Mouse (Mus musculus): ENCODE results near the gene Pah.

The Pah gene

DNA sequence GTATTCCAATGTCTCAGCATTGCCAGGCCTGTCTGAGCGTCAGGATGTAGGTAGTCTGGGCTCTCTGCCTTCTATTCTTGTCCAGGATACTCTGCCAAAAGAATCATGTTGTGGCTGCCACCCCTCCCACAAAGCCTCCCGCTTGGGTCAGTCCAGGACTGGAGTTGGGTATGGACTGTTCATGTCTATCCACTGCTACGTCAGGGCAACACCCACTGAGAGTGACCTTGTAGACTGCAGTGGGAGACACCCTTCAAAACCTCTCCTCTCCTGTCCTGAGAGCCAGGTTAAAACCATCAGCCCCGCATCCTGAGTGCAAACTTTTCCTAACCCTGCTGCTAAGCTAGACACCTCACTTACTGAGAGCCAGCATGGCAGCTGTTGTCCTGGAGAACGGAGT lies at the start of gene Pah:
Gene Pah, plus strand, starts transcription at position 150 of the 400 bp plus-strand sequence.
- no peak for DNase-seq

DNA sequence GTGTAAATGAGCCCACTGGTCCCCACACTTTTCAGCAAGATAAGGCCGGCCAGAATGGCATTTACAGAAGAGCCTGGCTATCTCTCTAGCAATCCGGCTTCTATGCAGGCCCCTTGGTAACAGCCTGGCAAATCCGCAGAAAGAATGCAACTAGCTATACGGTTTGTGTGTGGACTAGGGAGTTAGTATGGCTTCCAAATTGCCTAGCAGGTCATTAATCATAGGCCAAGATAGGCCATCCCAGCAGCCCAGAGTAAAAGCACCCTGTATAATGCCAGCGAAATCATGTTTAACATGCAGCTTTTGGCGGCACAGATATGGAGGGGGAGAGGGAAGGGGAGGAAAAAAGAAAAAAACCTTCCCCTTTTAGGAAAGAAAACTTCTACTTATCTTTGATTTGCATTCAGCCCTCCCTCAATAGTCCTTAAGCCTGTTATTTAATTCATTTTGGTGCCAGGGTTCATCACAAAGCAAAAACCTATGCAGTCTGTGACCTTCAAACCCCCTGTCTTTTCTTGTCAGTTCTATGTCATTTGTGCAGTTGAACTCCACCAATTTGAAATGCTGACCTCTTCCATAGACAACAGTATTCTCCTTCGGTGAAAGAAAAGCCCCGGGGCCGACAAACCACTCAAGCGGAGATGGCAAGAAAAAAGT lies 48.0 kb upstream of the Pah start:
- DNase-seq, result no peak

DNA sequence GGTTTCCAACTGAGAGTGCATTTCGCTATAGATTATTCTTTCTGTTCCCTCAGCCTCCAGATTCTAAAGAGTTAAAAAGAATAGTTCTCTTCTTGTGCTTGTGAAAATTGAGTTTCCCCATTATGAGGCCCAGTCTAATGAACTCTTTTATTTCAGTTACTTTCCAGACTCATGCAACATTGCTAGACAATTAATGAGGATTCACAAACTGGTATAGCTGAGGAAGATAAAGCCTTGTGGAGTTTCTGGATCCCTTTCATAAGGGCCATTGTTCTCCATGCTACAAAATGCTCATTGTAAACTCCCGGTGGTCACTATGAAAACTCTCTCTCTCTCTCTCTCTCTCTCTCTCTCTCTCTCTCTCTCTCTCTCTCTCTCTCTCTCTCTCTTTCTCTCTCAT lies 46.6 kb upstream of the Pah start:
- no peak for DNase-seq

DNA sequence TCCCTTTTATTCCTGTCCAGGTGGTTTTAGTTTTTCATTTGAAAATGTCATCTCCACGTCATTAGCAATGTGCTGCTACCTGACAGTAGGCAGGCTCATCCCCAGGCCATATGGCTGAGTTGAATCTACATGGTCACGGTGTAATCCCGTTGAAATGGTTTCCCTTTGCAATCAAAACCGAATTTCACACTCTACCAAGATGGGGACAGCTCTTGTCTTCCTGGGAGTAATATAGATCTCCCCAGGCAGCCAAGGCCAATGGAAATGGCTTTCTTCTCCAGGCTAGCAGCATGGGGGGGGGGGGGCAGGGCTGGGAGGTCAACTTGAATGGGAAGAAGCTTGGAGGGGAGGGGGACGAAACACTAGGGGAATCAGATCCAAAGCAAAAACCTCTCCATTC lies 43.7 kb upstream of the Pah start:
- no peak for DNase-seq

DNA sequence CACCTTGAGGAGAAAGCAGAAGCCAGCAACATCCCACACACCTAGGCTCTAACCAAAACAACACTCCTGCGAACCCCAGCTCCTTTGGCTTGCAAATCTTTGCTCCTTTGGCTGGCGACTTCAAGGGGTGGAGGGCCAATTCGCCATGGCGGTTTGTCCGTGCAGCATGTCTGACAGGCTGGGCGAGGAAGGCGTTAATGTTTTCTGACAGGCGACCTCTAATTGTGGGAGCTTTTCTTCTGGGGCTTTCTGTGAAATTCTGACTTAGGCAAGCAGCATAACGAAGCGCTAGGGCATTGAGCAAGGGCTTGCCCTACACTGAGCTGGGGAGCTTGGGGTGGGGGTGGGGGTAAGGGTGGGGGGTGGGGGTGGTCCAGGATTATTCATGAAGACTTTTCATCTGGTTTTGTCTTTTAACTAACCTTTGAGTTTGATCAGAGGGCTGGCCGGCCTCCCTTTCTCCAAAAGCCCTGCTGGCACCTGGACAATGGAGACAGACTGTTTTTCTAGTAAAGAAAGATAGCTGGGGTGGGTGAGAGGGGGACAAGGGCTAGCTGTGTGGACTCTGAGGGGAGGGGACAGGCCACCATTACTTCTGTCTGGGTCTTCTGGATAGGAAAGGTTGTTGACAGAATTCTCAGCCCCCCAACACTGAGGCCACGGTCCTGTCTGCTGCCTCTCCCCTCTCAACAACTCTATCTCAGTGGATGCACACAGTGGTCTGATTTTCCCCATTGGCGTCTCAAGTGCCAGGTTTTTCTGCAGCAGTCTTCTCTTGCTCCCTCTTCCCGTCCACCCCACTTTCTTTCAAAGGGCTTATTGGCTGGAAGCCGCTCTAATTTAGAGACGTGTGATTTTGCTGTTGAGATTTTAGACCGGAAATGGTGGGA lies 36.5 kb upstream of the Pah start:
- peak; percentile 31 for DNase-seq

DNA sequence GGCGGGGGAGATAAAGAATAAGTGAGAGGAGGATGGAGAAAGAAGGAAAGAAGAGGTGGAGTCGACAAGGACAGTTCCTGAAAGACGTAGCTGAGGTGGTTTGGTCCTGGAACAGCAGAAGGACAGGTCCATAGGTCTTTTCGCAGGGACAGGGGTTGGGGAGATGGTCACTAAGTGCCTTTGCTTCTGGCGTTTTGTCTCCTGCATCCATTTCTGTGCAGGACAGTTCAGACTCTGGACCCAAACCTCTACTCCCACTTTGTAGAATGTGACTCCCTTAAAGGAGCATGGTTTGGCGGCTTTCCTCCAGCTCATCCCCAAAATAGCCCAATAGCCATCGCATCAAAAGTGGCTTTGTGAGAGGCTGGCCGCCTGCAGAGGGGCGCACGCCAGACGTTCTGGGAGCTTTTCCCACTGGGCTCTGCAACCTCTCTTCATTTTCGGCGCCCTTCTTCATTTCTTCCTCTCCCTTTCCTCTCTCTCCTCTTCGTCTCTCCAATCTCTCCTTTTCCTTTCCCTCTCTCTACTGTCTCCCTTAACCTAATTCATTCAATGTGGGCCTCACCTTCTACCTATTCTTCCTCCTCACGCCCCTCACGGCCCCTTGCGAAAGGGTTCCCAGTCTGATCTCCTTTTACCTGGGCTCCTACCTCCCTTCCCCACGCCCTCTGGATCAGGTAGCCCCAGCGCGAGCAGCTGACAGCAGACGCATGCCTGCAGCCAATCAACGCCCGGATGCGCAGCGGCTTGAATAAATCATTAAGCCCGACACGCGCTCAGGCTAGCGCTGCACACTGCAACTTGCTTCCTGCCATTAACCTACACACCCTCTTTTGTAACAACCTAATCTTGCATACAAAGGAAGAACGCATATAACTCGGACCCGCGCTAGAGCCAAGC lies 35.6 kb upstream of the Pah start:
- peak; percentile 68 to 71 for DNase-seq

DNA sequence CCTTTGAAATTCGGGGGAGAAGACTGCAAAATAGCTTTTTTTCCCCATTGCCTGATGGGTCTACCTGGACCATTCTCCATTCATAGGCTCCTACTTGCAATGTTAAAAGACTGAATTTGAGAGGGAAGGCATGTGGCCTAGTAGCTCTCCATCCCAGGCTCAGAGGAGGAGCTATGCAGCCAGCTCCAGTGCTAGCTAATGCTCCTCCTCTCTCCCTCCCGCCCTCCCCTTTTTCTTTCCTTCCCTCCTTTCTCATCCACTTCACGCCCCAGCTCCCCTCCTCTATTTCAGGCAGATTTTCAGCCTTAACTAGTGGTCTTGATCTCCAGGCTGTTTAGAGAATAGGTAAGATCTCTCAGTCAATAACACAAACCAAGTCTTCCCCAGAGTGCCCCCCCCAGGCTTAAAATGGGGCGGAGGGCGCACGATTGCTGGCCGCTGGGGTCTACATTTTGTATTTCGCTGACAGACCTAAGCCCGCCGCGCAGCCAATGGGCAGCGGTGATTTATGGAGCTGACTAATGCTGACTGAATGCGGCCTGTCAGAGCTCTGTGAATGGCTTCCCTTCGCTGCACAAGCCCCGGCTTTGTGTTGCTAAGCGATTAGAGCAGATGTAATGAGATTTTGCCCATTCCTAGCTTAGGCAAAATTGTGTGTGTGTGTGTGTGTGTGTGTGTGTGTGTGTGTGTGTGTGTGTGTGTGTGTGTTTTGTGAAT lies 33.0 kb upstream of the Pah start:
- peak; percentile 59 to 60 for DNase-seq

DNA sequence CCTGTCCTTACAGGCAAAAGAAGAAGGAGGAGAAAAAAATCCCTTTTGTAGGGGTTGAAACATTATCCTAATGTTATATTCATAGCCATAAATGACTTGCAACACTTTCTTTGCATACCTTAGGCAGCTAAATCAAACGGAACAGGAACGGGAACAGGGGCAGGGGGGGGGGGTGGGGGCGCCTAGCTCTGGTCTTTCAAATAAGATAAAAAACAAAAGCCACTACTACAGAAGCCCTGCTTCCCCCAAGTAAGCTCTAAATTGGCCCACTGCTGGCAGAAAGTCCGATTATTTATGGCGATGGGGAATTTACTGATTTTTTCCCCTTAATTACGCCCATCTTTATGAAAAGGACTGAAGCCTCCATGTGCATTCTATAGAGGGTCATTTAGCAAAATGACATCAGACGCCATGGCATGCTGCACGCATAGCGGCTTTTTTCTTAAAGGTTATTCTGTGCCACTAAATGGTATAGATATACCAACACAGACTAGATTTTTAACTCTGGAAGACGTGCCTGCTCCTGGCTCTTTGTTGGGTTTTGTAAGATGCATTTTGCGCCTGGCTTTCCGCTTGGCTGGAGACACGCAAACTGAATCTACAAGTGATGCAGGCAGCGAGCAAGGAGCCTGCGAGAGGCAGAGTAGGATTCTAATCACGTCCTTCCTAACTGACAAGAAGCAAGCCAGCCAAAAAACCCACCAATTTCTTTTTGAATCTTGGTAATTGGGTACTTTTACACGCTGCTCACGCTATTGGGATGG lies 32.2 kb upstream of the Pah start:
- DNase-seq, result peak; percentile 41 to 50

DNA sequence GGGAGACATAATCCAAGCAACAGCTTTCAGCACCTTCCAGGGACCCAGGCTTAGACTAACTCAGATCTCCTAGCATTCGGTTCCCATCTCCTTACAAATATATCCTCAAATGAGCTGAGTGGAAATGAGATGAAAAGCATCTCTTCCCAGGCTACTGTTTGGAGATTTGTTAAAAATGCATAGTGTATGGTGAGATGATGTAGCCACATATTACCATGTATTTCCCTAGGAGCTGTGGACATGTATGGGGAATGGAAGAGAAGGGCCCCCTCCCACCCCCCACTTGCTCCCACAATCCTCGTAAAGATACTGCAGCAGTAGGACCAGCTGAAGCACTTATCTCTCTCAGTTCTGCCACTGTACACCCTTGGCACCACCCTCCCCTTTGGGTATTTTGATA lies 31.3 kb upstream of the Pah start:
- DNase-seq, result no peak

DNA sequence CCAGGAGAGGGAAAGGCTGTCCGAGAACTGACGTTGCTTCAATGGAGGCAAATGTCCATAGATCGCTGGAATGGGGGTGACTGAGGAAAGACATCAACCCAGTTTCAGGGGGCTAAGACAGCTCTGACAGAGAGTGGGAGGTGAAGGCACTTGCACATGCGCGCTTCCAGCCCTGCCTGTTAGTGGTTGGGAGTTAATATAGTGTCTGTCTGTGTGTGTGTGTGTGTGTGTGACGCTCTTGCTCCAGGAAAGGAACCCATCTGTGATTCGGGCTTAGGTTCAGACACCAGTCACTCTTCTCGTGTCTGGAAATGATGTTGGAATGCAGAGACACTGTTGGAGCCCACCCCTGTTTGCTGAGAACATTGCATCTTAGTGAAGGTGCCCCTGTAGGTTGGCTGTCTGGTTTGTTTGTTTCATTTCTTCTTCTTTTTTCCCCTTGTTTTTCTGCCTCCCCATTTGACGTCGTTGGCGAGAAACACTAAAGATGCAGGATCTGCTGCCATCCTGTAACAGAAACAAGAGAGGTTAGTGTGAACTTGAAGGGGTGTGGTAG lies 30.0 kb upstream of the Pah start:
- peak in 1 of 2 experiments; percentile 21 for DNase-seq

DNA sequence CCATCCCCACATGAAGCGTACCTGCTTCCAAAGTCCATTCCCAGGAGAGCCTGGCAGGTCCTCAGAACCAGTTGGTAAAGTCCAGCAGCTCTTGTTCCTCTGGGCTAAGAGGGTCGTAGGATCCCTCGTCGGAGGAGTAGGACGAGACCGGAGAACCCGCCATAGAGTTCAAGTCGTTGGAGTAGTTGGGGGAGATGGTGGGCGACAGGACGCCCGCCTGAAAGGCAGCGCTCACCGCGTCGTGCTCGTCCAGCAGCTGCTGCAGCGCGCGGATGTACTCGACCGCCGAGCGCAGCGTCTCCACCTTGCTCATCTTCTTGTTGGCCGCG lies 29.3 kb upstream of the Pah start:
- DNase-seq, result peak in 1 of 2 experiments; percentile 12

DNA sequence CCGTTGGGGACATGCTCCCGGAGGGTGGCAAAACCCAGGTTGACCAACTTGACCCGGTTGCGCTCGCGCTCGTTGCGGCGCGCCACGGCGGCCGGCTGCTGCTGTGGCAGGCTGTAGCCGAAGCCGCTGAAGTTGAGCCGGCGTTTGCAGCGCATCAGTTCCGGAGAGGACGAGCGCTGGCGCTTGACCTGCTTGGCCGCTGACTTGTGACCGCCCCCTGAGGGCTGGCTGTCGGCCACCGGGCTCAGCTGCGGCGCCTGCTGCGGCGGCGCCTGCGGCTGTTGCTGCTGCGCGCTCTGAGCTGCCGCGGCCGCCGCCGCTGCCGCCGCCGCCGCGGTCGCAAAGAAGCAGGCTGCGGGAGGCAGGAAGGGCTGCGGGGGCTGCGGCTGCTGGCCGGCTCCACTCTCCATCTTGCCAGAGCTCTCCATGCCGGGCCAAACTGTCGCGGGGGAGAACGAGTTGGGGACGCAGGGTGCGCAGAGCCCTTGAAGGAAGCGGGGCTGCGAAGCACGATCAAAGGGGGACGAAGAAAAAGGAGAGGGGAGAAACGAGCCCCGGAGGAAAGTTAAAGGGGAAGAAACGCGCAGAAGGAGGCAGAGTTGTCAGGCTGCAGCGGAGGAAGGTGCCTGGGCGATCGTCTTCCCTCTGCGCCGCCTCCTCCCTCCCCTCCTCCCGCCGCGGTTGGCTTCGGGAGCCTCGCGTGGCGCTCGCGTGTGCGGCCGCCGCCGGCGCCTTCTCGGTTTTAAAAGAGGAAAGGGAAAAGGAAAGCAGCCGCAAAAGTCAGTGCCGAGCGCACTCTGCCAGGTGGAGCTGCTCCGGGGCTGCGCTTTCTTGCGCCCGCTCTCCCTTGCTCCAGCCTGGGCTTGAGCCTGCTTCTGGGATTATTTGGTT lies 28.7 kb upstream of the Pah start:
- DNase-seq, result peak; percentile 79 to 88

DNA sequence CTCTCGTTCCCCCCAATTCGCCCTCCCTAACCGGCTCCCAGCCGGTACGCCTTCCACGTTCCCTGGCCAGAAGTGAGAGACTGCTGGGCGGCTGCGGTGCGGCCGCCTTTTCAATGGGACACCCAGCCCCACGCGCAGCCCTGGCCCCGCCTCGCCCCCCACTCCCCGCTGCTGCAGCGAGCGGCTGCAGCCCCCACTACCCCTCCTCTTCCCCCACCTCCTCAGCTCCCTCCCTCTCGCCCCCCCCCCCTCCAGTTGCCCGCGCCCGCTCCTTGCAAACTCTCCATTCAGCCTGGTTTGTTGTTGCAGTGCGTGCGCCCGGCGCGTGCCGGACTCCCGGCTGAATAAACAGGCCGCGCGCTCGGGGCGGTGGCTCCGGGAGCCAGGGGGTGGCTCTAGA lies 28.0 kb upstream of the Pah start, which contains the start of gene Ascl1:
Gene Ascl1, minus strand, starts transcription at position 85 of the 400 bp plus-strand sequence.
- DNase-seq, result peak; percentile 45 to 64

DNA sequence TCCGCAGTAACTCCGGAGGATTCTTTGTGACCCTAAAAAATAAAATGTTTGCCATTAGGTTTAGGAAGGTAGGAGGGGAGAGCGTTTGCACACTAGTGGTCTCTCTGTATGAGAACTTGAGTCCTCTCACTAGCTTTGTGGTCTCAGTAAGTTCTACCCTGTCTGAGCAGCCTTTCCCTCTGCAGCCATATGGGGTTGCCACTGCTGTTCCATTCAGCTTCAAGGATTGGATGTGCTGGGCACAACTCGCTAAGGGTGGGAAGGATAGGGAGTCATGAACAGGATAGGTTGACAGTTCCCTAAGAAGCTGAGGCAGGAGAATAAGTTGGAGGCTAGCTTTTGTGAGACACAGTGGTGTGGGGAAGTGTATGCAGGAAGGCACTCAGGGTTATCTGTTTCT lies 27.4 kb upstream of the Pah start:
- DNase-seq, result no peak

DNA sequence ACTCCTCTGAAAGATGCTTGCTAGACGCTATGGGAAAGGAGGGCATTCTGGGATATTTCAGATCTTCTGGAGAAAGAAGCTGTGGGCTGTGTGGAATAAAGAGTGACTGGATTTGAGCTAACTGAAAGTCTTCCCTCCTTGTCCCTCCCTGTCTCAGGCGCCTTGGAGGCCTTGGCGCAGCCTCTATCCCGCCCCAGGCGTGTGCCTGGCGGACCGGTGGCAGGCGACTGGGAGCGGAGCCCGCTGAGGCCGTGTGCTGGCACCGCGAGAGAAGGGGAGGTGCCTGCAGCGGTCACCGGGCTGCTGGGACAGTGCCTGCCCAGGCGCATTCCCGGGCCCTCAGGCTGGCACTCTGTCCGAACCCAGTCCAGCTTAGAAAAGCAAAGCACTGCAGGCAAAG lies 27.0 kb upstream of the Pah start:
- DNase-seq, result peak; percentile 60 to 77

DNA sequence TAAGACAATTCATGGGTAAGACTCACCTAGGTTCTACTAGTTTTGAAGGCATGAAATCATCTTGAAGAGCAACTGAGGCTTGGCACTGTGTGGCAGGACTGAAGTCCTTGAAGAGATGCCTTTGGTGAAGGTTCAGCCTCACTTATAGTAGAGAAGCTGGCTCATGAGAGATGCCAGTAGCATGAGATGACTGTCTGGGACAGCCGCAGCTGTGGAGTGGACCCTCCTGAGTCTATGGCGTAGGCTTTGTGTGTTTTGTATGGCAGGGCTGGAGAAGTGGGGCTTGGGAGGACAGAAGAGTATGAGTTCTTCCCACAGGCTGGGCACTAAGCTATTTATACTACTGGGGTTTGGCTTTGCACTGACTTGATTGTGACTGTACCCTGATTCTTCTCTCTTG lies 24.5 kb upstream of the Pah start:
- DNase-seq, result no peak

DNA sequence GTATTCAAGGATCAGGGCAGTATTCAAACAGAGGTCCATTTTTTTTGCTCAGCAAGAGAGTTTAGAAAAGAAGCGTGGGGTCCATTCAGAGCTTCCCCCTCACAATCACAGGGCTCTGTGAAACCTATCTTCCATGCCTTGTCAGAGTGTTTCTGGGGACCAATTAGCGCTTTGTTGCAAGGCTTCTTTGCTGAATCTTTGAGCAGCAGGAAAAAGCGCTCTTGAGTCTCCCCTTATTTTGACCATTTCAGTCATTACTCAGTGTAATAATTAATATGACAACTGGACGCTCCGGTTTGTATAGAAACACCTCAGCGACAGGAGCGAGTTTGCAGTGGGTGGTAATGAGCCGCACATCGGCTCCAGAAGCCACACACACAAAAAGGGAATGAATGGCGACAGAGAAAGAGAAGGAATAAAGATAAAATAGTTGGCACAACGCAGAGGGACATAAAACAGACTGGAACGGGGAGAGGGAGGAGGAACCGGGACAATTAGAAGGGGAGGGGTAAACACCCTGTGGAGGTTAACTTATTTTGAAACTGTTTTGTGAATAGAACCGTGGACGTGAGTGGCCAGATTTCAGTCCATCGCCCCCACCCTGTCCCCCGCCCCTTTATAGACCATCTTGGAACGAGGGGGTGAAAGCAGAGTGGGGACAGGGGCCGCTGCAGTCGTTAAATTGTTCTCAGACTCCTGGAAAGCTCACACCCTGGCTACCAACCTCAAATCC lies 20.5 kb upstream of the Pah start:
- no peak for DNase-seq

DNA sequence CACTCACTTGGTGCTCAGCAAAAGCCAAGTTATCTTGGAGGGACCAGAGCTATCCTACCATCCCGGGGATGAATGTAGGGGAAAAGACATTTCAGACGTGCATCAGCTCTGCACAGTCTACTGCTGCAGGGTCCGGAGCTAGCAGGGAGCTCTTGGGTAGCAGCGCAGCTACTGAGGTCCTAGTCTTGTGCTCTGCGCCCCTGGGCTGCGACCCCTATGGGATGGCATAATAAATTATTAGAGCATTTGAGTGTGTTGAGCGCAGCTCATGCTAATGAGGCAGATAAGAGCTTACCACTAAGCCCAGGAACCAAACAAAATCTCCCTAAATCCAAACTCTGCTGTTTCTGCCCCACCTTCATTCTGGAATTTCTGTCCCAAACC lies 19.9 kb upstream of the Pah start:
- no peak for DNase-seq

DNA sequence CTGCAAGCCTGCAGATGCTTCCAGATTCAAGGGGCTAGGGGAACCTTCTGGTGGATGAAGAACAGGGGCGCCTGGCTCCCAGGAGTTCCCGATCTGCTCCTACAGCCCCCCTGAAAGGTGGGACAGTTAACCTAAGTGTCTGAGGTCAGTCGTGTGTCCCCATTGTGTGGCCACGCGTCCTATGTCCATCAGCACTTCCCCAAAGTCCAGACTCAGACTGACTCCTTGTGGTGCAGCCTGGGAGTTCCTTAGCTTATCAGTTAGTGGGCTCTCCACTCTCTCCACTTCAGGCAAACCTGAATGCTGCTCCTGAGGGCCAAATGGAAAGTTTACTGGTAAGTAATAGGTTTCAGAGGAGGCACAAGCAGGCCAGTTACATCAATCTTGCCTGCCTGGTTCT lies 19.3 kb upstream of the Pah start:
- DNase-seq, result peak in 1 of 2 experiments; percentile 27

DNA sequence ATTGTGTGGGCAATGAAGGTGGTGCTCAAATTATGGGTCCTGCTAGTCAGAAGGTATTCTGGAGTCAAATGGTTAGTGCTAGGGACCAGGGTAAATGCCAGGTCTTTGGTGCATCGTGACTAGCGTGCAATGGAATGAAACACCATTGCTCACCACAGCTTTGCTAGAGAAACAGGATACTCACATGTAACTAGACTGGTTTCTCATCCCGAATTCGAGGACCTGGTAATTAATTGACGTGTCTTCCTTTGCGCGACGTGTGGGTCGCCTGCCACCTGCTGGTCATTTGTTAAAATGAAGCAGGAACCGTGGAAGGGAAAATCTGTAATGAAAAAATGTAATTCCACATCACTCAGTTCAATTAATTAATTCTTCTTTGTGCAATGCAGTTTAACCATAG lies 17.6 kb upstream of the Pah start:
- peak; percentile 84 to 88 for DNase-seq

All from cerebellum, postnatal 10 days (tissue).